Mouse (Mus musculus): ENCODE data around the gene Slc27a1.

The Slc27a1 gene

DNA sequence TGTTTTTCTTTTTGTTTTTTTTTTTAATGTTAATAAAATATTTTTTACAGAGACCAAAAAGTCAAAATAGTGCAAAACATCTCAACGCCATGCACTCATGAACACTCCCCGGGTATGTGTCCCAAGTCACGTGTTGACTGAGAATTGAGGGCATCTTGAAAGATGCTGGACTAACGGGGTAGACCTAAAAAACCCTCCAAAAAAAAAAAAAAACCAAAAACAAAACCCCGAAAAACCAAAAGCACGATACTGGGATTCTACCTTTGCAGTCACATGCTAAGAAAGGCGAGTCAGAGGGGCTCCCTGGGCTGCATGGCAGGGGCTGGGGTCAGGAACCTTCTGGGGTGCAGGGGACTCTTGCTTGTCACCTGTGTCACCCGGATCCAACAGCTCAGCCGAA, 58.1 kb downstream of the Slc27a1 start:
- DNase-seq (ENCODE audit: low spot score) = no peak

DNA sequence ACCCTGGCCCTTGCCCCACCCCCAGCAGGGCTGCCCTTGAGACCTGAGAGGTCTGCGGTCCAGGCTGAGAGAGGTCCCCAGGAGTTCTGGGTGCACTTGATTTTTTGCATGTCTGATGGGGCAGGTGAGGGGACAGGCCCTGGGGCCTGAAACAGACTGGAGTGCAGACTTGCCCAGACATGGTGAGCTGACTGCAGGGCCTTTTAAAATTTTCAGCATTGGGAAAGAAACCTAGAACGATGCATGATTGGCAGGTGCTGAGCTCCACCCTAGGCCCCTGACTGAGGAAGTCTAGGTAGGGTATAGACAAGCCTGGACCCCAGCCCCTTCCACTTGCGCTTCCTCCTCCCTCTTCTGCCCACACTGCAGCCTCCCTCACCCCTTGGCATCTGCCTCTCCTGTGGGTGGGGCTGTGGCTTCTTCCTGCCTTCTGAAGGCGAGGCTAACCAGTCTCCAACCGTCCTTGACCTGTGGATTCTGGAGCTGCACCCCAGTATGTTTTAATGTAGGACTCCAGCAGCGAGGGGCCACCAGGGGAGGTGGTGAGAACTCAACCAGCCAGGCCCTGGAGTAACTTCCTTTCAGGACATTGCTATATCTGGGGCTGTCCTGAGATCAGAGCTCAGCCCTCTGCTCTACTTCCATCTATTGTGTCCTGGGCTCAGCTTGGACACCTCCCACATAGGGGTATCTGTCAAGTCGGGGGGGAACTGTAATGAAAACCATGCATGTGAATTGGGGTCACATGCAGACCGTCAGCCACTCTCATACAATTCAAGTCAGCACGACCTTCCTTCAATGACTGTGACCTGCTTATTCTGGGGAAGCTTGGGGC, 58.8 kb downstream of the Slc27a1 start:
- no peak for DNase-seq (ENCODE audit: low spot score)

DNA sequence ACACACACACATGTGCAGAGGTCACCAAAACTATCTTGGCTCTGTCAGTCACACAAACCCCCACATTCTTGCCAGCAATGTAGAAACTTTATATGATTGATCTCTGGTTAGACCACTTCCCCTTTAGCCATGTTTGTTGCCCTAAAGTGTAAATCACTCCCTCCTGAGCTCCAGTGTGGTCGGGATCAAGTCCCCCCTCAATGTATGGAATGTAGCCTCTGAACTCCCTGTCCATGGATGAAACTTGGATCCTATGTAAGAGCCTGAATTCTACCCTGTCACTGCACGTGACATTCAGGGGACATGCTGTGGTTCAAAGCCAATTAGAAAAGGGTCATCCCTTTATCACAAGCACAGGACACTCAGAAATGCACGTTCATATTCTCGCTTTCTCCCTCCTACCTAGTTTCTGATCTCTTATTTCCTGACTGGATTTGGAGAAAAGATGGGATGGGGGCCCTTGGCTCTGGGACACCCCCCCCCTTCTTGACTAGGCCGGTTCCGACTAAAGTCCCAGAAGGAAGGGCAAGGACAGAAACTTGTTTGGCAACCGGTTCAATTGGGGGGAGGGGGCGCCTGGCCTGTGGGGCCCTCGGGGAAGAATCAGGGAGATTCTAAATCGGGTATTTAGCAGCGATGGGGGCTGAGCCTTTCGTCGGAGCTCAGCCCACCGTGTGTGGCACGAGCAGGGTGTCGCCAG, 59.9 kb downstream of the Slc27a1 start:
- DNase-seq (ENCODE audit: low spot score) = no peak

DNA sequence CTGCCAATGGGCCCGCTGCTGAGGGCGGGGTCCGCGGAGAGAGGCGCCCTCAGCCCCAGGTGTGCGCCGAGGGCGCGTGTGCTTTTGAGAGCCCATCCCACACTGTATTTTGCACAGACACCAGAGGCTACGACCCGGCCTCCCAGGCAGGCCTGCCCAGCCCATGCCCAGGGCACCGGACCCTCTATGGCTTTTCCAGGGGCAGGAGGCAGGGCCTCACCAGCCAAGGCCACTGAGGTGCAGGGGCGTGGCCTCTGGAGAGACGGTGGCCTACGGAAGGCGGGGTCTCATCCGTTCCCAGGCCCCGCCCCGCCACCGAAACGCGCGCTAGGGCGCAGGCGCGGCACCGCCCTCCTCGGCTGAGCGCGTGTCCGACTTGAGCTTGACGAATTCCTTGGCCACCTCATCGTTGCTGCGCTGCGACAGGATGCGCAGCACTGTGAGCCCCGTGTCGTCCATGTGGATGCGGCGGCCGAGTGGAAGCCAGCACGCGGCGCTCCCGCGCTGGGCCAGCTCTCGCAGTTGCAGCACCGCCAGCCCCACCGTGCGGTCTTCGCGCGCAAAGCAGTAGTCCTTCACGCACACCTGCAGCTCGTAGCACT, 60.5 kb downstream of the Slc27a1 start:
- peak; percentile 88 for DNase-seq (ENCODE audit: low spot score)

DNA sequence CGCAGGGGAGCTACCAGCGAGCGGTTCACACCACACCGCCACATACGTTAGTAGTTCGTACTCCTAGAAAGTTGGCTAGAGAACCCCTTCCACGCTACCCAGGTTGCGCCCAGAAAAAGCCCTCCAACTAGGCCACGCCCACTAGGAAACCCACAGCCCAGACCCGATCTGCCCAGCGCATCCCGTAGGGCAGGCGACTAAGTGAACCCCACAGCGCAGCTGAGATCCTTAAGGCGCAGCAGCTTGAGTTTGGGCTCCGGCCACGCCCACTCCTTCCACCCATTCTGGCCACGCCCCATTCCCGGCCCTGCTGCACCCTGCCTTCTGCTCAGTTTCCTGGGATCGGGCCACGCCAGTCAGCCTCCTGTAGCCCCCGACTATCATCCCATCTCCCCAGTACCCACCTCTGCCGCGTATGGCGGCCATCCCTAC, 61.1 kb downstream of the Slc27a1 start:
- DNase-seq (ENCODE audit: low spot score) = no peak

DNA sequence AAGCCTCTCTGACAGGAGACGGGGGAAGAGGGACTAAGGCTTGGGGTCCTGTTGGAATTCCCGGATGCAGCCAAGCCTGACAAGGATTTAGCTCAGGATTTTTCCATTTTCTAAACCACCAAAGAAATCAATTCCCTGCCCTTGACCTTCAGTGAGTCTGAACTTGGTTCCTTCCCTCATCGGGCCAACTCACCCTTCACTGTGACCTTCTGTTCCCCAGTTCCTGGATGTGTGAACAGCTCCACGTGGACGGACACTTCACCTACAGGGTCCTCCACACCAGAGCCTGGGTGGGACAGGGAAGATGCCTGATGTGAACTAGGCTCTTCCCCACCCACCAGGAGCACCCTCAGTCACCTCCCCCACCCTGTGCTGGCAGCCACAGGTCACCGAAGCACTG, 62.1 kb downstream of the Slc27a1 start:
- no peak for DNase-seq (ENCODE audit: low spot score)

DNA sequence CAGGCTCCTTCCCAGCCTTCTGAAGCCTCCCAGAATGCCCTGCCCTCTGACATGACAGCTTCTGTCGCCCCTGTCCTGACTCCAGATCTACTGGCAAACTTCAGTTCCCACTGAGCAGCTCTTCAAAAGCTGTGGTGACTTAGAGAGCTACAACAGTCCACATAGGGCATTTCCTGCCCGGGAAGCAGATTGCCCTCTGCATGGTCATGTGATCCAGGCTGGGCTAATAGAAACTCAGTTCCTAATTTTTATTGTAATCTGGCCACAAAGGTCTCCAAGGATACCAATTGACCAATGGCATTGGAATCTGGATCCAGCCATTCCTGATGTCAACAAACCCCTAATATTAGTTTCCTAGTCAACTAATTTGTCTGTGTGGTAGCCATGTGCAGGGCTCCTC, 63.2 kb downstream of the Slc27a1 start:
- no peak for DNase-seq (ENCODE audit: low spot score)

DNA sequence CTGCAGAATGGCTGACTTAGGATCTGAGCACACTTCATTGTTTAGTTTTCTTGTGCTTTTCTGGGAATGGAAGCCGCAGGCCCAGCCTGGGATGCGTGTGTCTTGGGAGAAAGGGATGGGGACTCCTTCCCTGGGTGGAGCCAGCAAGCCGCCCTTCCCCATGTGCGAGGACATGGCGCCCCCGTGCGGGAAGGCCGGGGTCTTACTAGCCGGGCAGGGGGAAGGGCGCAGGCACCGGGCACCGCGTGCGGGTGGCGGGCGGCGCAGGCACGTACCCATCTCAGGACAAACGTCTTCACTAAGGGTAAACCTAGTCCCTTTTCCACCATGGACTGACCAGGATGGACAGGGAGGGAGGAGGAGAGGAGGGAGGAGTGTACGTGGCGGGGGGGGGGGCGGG, 64.5 kb downstream of the Slc27a1 start:
- peak; percentile 58 for DNase-seq (ENCODE audit: low spot score)

DNA sequence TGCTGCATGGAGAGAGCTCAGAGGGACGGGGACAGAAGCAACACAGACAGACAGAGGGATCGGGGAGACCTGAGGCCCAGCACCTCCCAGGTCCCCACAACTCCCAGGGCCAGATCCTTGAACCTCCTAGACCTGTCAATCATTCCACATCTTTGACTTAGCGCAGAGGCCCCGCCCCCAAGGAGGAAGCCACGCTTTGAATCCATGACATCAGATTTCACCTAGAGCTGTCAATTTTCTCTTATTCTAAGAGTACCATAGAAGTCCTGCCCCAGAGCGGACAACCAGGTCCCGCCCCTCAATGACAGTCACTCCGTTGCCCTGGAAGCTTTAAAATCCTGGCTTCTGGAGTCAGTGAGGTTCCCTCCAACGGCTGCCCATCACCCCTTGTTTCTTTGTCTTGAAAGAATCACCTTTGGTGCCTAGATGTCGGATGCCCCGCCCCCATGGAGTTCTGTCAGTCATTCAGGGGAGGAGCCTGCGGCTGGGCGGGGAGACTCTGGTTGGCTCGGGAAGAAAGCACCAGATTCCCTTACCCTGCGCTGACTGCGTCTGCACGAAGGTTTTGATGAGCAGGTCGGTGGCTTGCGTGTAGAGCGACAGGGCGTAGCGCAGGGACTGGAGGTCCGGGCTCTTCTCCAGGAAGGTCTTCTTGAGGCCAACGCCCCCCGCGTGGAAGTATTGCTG, 65.4 kb downstream of the Slc27a1 start:
- DNase-seq (ENCODE audit: low spot score) = peak; percentile 67
